Mouse (Mus musculus) liver, adult 2 months (tissue): ENCODE data around the gene Prr22.

ENCODE experiments used
- CTCF ChIP-seq: fragments of 200-500 bp; IDR thresholded peaks from 2 replicates; pipeline ENCODE4 v1.5.1; 2011; ENCODE audit warnings: low read depth, low read length, control low read depth
- POLR2A ChIP-seq: fragments of 200-500 bp; IDR thresholded peaks from 2 replicates; pipeline ENCODE4 v1.6.1; 2011; ENCODE audit warnings: low read length, control low read depth; ENCODE audit not compliant: insufficient read depth; ENCODE audit errors: extremely low read depth

- TF ChIP-seq CTCF (no peak), POLR2A (no peak)
Observed at GRCm38 (mm10) chr17:56818067-56818636, 48.1 kb downstream of the Prr22 start.
